Mouse (Mus musculus): ENCODE results near the gene Tbx15. TPM values are rescaled to one million over a fixed set of nuclear protein-coding genes. Genes with fewer than 3 reads are reported as not detected.

Tbx15 gene
- total and polyA plus RNA-seq, 2 experiments from 2014 or later: 0.59 to 1.3 TPM

- Histone ChIP-seq H3K27ac (ENCODE audit: low read depth, low read length) (no peak overlapping the region), H3K4me2 (ENCODE audit: low read depth, low read length, poor library complexity, severe bottlenecking) (no peak overlapping the region), H3K36me3 (ENCODE audit: insufficient read depth, low read length) (no peaks in the 10 kb centered on the region), H3K4me1 (ENCODE audit: insufficient read depth, low read length) (no peaks in the 10 kb centered on the region), H3K9me3 (ENCODE audit: low read length) (no peaks in the 10 kb centered on the region), H3K4me3 (ENCODE audit: low read depth, low read length) (no peak overlapping the region), H3K27me3 (ENCODE audit: insufficient read depth, low read length) (peaks cover 85% of the 10 kb centered on the region), H3K9ac (replicated peaks; ENCODE audit: low read length, poor library complexity, severe bottlenecking) (no peak overlapping the region)
- DNase-seq (ENCODE audit: low spot score): no peak
- no peak for TF ChIP-seq CTCF (IDR thresholded peaks at IDR 0.05)
- 3% methylated on average over 20 of the region's 20 CpGs for WGBS
- ATAC-seq (ENCODE audit: low FRiP score): no peak
These were observed 708 bp upstream of the Tbx15 start for GRCm38 (mm10) chr3:99239301-99240045.

GRCm38 (mm10) chr3:99240811-99241738 is 894 bp downstream of the Tbx15 start:
- 1% methylated on average over 50 of the region's 50 CpGs for WGBS
- H3K4me3 ChIP-seq (ENCODE audit: low read depth, low read length): no peak overlapping the region; the same call in 1 of the 2 replicates

DNA sequence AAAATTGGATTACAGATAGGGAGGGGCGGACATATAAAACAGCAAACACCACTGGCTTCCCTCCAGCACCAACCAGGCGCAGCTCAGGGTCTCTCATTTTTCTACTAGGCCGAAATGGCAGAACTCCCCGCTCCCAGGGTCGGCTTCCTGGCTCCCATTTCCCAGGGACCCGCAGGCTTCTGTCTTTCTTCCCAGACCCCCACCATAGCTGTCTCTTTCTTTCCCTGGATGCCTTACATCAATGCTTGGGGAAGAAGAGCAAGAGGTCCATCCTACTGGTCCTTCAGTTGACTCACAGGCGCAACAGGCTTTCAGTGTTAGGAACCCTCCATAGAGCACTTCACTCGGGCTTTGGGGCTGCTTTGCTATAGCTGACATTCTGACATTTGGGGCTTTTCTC is 2.3 kb downstream of the Tbx15 start:
- DNase-seq (ENCODE audit: low spot score): no peak

More at GRCm38 (mm10) chr3:99240811-99241738, 894 bp downstream of the Tbx15 start:
- TF ChIP-seq CTCF (IDR thresholded peaks at IDR 0.05): no peak
- no peaks in the 10 kb centered on the region for H3K9me3 ChIP-seq (ENCODE audit: low read length)
- no peaks in the 10 kb centered on the region for H3K36me3 ChIP-seq (ENCODE audit: insufficient read depth, low read length)
- H3K4me1 ChIP-seq (ENCODE audit: insufficient read depth, low read length): no peaks in the 10 kb centered on the region
- H3K27ac ChIP-seq (ENCODE audit: low read depth, low read length): no peak overlapping the region
- 0 out of 2 replicates have a peak overlapping the region, but pooled peaks have one; percentile 12 for H3K4me2 ChIP-seq (ENCODE audit: low read depth, low read length, poor library complexity, severe bottlenecking)
- no peak overlapping the region for H3K9ac ChIP-seq (replicated peaks; ENCODE audit: low read length, poor library complexity, severe bottlenecking)
- 0 out of 2 replicates have a peak, but pooled peaks have one; percentile 41 for ATAC-seq (ENCODE audit: low FRiP score)
- peaks cover 85% of the 10 kb centered on the region for H3K27me3 ChIP-seq (ENCODE audit: insufficient read depth, low read length)
- no peak for DNase-seq (ENCODE audit: low spot score)

DNA sequence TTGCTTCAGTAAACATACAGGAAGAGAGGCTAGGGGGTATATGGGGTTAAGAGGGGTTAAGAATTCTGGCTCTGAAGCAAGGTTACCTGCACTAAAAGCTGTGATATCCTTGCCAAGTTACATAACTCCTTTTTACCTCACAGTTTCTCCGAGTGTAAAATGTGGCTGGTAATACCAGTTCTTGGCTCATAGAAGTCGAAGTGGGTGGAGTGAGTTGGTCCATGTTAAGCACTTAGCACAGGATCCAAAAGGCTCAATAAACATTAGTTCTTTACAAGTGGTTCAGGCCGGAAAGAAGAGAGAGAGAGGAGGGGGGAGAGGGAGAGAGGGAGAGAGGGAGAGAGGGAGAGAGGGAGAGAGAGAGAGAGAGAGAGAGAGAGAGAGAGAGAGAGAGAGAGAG is 5.2 kb downstream of the Tbx15 start:
- DNase-seq (ENCODE audit: low spot score): no peak
- Histone ChIP-seq H3K36me3 (ENCODE audit: insufficient read depth, low read length) (no peaks in the 10 kb centered on the region), H3K9me3 (ENCODE audit: low read length) (no peaks in the 10 kb centered on the region), H3K4me3 (ENCODE audit: low read depth, low read length) (no peak overlapping the region), H3K9ac (replicated peaks; ENCODE audit: low read length, poor library complexity, severe bottlenecking) (no peak overlapping the region), H3K27ac (ENCODE audit: low read depth, low read length) (no peak overlapping the region), H3K4me2 (ENCODE audit: low read depth, low read length, poor library complexity, severe bottlenecking) (no peak overlapping the region), H3K27me3 (ENCODE audit: insufficient read depth, low read length) (peaks cover 90% of the 10 kb centered on the region), H3K4me1 (ENCODE audit: insufficient read depth, low read length) (no peaks in the 10 kb centered on the region)
- ATAC-seq (ENCODE audit: low FRiP score): no peak
- TF ChIP-seq CTCF (IDR thresholded peaks at IDR 0.05): no peak
- WGBS: 25% methylated on average over 3 of the region's 3 CpGs

More for the DNA sequence above, 2.3 kb downstream of the Tbx15 start:
- Histone ChIP-seq H3K4me2 (ENCODE audit: low read depth, low read length, poor library complexity, severe bottlenecking) (no peak overlapping the region), H3K4me1 (ENCODE audit: insufficient read depth, low read length) (no peaks in the 10 kb centered on the region), H3K27ac (ENCODE audit: low read depth, low read length) (no peak overlapping the region), H3K4me3 (ENCODE audit: low read depth, low read length) (no peak overlapping the region), H3K36me3 (ENCODE audit: insufficient read depth, low read length) (no peaks in the 10 kb centered on the region), H3K9me3 (ENCODE audit: low read length) (no peaks in the 10 kb centered on the region), H3K27me3 (ENCODE audit: insufficient read depth, low read length) (peaks cover 88% of the 10 kb centered on the region), H3K9ac (replicated peaks; ENCODE audit: low read length, poor library complexity, severe bottlenecking) (no peak overlapping the region)
- 5% methylated on average over 8 of the region's 8 CpGs for WGBS
- no peak for ATAC-seq (ENCODE audit: low FRiP score)
- no peak for TF ChIP-seq CTCF (IDR thresholded peaks at IDR 0.05)

DNA sequence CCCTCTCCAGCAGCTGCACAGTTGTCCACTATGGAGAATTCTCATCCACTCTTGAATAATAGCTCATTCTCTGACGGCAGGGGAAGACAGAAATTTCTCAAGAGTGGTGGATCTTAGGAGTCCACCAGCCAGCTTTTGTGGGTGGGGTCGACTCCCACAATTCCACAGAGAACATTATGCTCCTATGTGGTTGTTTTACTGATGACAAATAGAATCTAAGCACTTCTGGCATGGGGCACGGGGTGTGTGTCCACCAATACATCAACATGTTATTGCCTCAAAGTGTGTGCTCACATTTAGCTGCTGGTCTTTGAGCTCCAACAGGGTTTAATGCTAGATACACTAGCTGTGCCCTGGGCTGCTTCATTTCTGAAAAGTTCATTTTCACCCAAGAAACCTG is 6.4 kb downstream of the Tbx15 start:
- Histone ChIP-seq H3K27ac (ENCODE audit: low read depth, low read length) (no peak overlapping the region), H3K4me3 (ENCODE audit: low read depth, low read length) (no peak overlapping the region), H3K4me1 (ENCODE audit: insufficient read depth, low read length) (no peaks in the 10 kb centered on the region), H3K9me3 (ENCODE audit: low read length) (no peaks in the 10 kb centered on the region), H3K9ac (replicated peaks; ENCODE audit: low read length, poor library complexity, severe bottlenecking) (no peak overlapping the region), H3K36me3 (ENCODE audit: insufficient read depth, low read length) (no peaks in the 10 kb centered on the region), H3K27me3 (ENCODE audit: insufficient read depth, low read length) (peaks cover 95% of the 10 kb centered on the region), H3K4me2 (ENCODE audit: low read depth, low read length, poor library complexity, severe bottlenecking) (no peak overlapping the region)
- DNase-seq (ENCODE audit: low spot score) (no peak), ATAC-seq (ENCODE audit: low FRiP score) (no peak)
- 27% methylated on average over 3 of the region's 3 CpGs for WGBS
- TF ChIP-seq CTCF (IDR thresholded peaks at IDR 0.05): no peak
